Mouse (Mus musculus) kidney, postnatal 0 days (tissue): ENCODE measurements at regions not wholly inside any gene's neighbourhood (a gene's known extent, or its start where the extent isn't known, plus 50 kb on each side); places are given as distances from the start of the nearest gene placed in this dataset.

Source experiments
- ATAC-seq: fragments of 200-750 bp; cut with Nextera tagmentation; replicated peaks from 2 replicates; pipeline ENCODE4 v1.8.0; 2017; ENCODE audit warnings: low read depth, moderate number of reproducible peaks, moderate TSS enrichment, moderate library complexity; ENCODE audit not compliant: low FRiP score
- DNase-seq: peaks from one replicate; pipeline ENCODE4 v3.0.0-alpha.2; 2016; ENCODE audit warnings: low spot score
- H3K27ac ChIP-seq: fragments of 300-500 bp; sonication (generic); 2 replicates; pipeline ENCODE4 v1.5.1; 2014; ENCODE audit warnings: mild to moderate bottlenecking
- H3K27me3 ChIP-seq: fragments of 300-500 bp; sonication (generic); 2 replicates; pipeline ENCODE4 v1.6.1; 2014; ENCODE audit warnings: low read length, mixed read lengths; ENCODE audit not compliant: insufficient read depth
- H3K36me3 ChIP-seq: fragments of 300-500 bp; sonication (generic); 2 replicates; pipeline ENCODE4 v1.6.1; 2014; ENCODE audit warnings: low read length, mixed read lengths; ENCODE audit not compliant: insufficient read depth
- H3K4me1 ChIP-seq: fragments of 300-500 bp; sonication (generic); replicated peaks from 2 replicates; pipeline ENCODE4 v1.6.1; 2014; ENCODE audit warnings: antibody characterized with exemption, low read length, mixed read lengths; ENCODE audit not compliant: insufficient read depth
- H3K4me2 ChIP-seq: fragments of 300-500 bp; sonication (generic); 2 replicates; pipeline ENCODE4 v1.6.1; 2014; ENCODE audit warnings: mild to moderate bottlenecking, low read length, moderate library complexity, mixed read lengths
- H3K4me3 ChIP-seq: fragments of 300-500 bp; sonication (generic); replicated peaks from 2 replicates; pipeline ENCODE4 v1.5.1; 2014; ENCODE audit warnings: low read depth, low read length
- H3K9ac ChIP-seq: fragments of 300-500 bp; sonication (generic); 2 replicates; pipeline ENCODE4 v1.6.1; 2014; ENCODE audit warnings: low read depth, low read length
- H3K9me3 ChIP-seq: fragments of 300-500 bp; sonication (generic); replicated peaks from 2 replicates; pipeline ENCODE4 v1.6.1; 2016; ENCODE audit warnings: low read length, inconsistent platforms, mixed read lengths
- CTCF ChIP-seq: IDR thresholded peaks from 2 replicates; pipeline ENCODE4 v1.5.1; 2016; ENCODE audit warnings: antibody characterized with exemption, low read depth, mild to moderate bottlenecking, moderate library complexity
- WGBS: fragments of 180-500 bp; shearing (Covaris S2); extraction: QIAGEN DNeasy Blood & Tissue Kit; methylation state at CpG from one replicate; pipeline ENCODE4 v1.1.7; 2014; 5-methylcytosine and 5-hydroxymethylcytosine counted together

DNA sequence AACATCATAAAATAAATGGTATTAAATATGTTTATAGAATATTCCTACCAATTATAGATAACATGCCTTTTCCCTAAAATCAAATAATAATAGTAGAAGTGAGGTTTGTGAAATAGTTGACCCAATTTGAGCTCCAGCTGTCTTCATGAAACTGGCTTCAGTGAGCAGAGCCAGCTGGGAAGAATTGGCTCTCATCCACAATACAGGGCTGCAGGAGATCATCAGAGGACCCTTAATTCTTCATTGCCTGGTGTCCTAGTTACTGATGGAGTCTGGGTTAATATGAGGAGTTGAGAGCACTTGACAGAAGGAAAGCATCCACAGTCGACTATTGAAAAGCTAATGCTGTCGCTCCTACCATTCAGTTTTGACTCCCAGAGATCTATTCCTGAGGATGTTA lies 1124.2 kb downstream of the Fstl5 start:
- Histone ChIP-seq H3K4me3 (no peak overlapping the region), H3K9ac (no peak overlapping the region), H3K9me3 (no peaks in the 10 kb centered on the region), H3K27me3 (no peaks in the 10 kb centered on the region), H3K4me2 (no peak overlapping the region), H3K27ac (no peak overlapping the region), H3K4me1 (no peaks in the 10 kb centered on the region), H3K36me3 (no peaks in the 10 kb centered on the region)
- 51% methylated on average over 2 of the region's 2 CpGs for WGBS
- no peak for TF ChIP-seq CTCF
- ATAC-seq = no peak
- DNase-seq = peak; percentile 44

DNA sequence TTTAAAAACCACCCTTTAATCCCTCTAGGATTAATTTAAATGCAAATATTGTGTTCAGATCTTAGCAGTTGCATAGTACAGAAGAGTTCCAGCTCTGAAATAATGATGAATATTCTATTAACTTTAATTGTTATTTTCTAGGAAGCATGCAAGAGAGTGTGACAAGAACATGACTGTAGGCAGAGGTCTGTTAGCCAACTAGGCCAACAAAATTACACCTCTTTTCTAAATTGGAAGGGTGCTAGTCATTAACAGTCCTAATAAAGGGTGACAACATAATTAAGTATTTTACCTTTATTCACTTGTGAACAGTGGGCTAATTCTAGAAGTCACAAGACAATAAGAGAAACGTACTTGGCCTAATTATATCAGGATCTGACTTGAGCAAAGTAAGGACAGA lies 1151.9 kb downstream of the Fstl5 start:
- Histone ChIP-seq H3K4me2 (no peak overlapping the region), H3K36me3 (no peaks in the 10 kb centered on the region), H3K4me3 (no peak overlapping the region), H3K9me3 (no peaks in the 10 kb centered on the region), H3K4me1 (no peaks in the 10 kb centered on the region), H3K27ac (no peak overlapping the region), H3K27me3 (no peaks in the 10 kb centered on the region), H3K9ac (no peak overlapping the region)
- DNase-seq (no peak), ATAC-seq (no peak)
- TF ChIP-seq CTCF = no peak
- 55% methylated on average over 1 of the region's 1 CpGs for WGBS
